Mouse (Mus musculus) activated CD4-positive, CD25-positive, alpha-beta regulatory T cell, adult 9 weeks (primary cell): Measurements from ENCODE around the gene Emc4. TPM values are rescaled to one million over a fixed set of nuclear protein-coding genes. Genes with fewer than 3 reads are reported as not detected.

Experiments used
- polyA plus RNA-seq: library from polyadenylated mRNA; unstranded; fragments of 100-300 nt; shearing (Covaris generic); gene quantifications from one replicate; pipeline ENCODE4 v1.2.1, GENCODE M21; 2017

Emc4 gene
- polyA plus RNA-seq, result 87.5 TPM

DNA sequence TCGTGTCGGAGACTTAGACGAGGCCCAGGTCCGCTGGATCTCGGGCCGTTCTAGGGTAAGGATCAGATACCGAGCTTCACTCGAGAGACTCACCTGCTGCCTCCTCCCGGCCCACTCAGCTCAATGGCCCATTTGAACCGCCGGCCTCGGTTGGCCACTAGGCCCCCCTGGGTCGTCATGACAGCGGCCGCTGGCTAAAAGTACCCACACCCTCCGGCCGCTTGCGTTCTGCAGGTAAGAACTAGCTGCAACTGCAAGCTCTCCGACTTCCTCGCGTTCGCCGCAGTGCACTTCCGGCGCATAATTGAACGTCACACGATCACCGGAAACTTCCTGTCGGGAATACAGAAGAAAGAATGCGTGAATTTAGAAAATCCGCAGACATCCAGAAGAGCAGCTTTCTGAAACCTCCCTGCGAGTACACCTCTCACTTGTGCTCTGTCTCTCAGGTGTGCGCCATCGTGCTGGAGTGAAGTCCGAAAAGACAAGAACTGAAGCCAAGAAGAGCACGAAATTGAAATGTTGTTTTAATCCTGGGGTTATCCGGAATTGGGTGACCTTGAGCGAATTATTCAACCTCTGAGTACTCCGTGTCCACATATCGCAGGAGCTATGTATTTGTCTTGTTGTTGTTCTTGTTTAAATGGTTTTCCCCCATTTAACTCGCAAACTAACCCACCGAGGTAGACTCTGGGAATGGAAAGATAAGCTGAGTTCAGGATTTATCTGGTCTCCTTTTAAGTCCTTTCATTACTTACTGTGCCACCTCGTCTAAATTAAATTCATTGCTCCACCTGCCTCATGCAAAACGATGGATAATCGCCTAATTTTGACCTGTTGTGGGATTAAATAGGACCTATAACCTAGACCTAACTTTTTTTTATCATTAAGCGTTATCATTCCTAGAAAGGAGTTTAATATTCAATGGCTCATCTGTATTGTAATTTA, at the start of gene Emc4:
Gene Emc4, minus strand, starts transcription at position 302 of the 948 bp plus-strand sequence.

DNA sequence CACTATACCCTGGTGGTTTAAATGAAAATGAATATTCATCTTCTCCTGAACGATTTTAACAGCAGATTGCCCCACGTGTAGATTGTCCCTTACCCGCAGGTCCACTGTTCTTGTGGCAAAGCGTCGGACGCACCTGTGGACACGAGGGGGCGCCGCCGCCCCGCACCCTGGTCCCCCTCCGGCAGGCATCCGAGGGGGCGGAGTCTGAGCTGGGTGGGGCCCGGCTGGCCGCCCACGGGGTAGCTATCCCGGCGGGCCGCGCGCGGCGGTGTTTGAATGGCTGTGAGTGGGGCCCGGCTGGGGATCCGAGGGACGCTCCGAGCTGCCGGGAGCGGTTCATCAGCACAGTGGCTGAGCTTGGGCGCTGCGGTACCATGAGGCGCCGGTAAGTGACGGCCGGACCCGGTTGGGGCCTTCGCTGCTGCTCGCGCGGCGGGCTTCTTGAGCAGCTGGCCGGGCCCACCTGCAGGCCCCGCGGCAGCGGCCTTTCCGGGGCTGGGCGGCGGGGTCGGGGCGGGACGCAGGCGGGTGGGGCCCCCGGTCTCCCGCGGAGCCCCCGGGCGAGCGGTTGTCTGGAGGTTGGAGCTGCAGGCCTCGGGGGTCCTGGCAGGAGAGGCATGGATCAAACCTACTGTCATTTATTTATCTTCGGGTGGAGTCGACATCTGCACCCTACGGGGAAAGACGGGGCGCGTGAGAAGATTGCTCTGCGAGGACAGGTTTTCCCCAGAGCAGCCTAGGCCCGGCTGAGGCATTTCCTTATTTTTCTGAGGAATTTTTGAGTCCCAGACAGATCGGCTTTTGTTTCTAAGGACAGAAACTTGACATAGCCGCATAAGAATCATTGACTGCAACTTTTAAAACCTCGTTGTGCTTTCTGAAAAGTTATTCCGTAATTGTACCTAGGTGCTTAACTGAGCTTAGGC, 11.4 kb upstream of the Emc4 start, which contains the start of gene Katnbl1:
Gene Katnbl1, plus strand, starts transcription at position 239 of the 926 bp plus-strand sequence.

Other genes with a start within 250 kb of the Emc4 start
- not detected for gene Olfr1316, start 233.1 kb downstream of the Emc4 start, polyA plus RNA-seq
- not detected for gene Olfr1317, start 227.7 kb downstream of the Emc4 start, polyA plus RNA-seq
- not detected for gene Olfr1318, start 213.8 kb downstream of the Emc4 start, polyA plus RNA-seq
- 70.5 TPM for gene Lpcat4, start 128.6 kb downstream of the Emc4 start, polyA plus RNA-seq
- gene Nutm1, start 108.7 kb downstream of the Emc4 start, polyA plus RNA-seq, result not detected
- gene Nop10, start 106.1 kb downstream of the Emc4 start, polyA plus RNA-seq, result 148 TPM
- gene Slc12a6, start 102.2 kb downstream of the Emc4 start, polyA plus RNA-seq, result 109 TPM
- gene Gm21985, start 101.7 kb downstream of the Emc4 start, polyA plus RNA-seq, result not detected
- 21.7 TPM for gene Katnbl1, start 11.2 kb upstream of the Emc4 start, polyA plus RNA-seq
- gene Emc7, start 87.0 kb upstream of the Emc4 start, polyA plus RNA-seq, result 20.9 TPM
- gene Chrm5, start 112.7 kb upstream of the Emc4 start, polyA plus RNA-seq, result not detected
- 15.4 TPM for gene Aven, start 124.9 kb upstream of the Emc4 start, polyA plus RNA-seq